Mouse (Mus musculus) spleen, adult 2 months (tissue): Measurements from ENCODE around the gene Zmiz2. TPM values are rescaled to one million over a fixed set of nuclear protein-coding genes. Genes with fewer than 3 reads are reported as not detected.

ENCODE experiments used
- DNase-seq, 2 experiments: peaks; one replicate each; pipeline versions ENCODE4 v3.0.0 to v3.0.0-alpha.2; 2012 to 2021; ENCODE audit warnings: low spot score in 2 of 2, low read depth in 1 of 2
- H3K27ac ChIP-seq: fragments of 200-500 bp; 2 replicates; pipeline ENCODE4 v1.5.1; 2012; ENCODE audit warnings: low read length, inconsistent platforms; ENCODE audit not compliant: insufficient read depth
- H3K27me3 ChIP-seq: fragments of 200-500 bp; 2 replicates; pipeline ENCODE4 v1.6.1; 2012; ENCODE audit warnings: mild to moderate bottlenecking, moderate library complexity, low read length, inconsistent platforms; ENCODE audit not compliant: control insufficient read depth, insufficient read depth
- H3K36me3 ChIP-seq: fragments of 200-500 bp; 2 replicates; pipeline ENCODE4 v1.6.1; 2012; ENCODE audit warnings: mild to moderate bottlenecking, low read length, inconsistent platforms; ENCODE audit not compliant: control insufficient read depth, insufficient read depth
- H3K4me1 ChIP-seq: fragments of 200-500 bp; 2 replicates; pipeline ENCODE4 v1.6.1; 2011; ENCODE audit warnings: inconsistent platforms; ENCODE audit not compliant: control insufficient read depth, insufficient read depth, insufficient read length
- H3K4me3 ChIP-seq: fragments of 200-500 bp; 2 replicates; pipeline ENCODE4 v1.5.1; 2011; ENCODE audit warnings: mild to moderate bottlenecking, inconsistent platforms; ENCODE audit not compliant: insufficient read depth, insufficient read length; ENCODE audit errors: extremely low read depth
- CTCF ChIP-seq: fragments of 200-500 bp; IDR thresholded peaks from 2 replicates; pipeline ENCODE4 v1.5.1; 2011; ENCODE audit warnings: mild to moderate bottlenecking, inconsistent platforms; ENCODE audit not compliant: insufficient read depth, insufficient read length, insufficient replicate concordance; ENCODE audit errors: extremely low read depth
- POLR2A ChIP-seq: fragments of 200-500 bp; IDR thresholded peaks from 2 replicates; pipeline ENCODE4 v1.6.1; 2011; ENCODE audit warnings: low read depth, low read length, inconsistent platforms
- WGBS: fragments of 180-500 bp; shearing (Covaris S2); methylation state at CpG from one replicate; pipeline ENCODE4 v1.1.7; 2018; 5-methylcytosine and 5-hydroxymethylcytosine counted together
- polyA plus RNA-seq: library from polyadenylated mRNA; depleted of rRNA; stranded (reverse); fragments of >200 nt; gene quantifications from 2 replicates; pipeline ENCODE4 v1.2.3, GENCODE M21; 2012; rRNA removed

Zmiz2 gene
- 118 and 142 TPM in 2 replicates for polyA plus RNA-seq

- Histone ChIP-seq H3K27me3 (no peaks in the 10 kb centered on the region), H3K4me3 (peak within 1 kb of the TSS; percentile 95), H3K36me3 (no peaks in the 10 kb centered on the region), H3K4me1 (peaks cover 19% of the 10 kb centered on the region; the same call in 1 of the 2 replicates), H3K27ac (peak within 1 kb of the TSS; percentile 99)
- peak; percentile 83 to 91 for DNase-seq
- WGBS = 5% methylated on average over 56 of the region's 60 CpGs
- TF ChIP-seq POLR2A (peak; percentile 83), CTCF (no peak)
Measured at GRCm38 (mm10) chr11:6388726-6389413, at the start of gene Zmiz2. TSS of gene Zmiz2 (plus strand) at chr11:6389074.

DNA sequence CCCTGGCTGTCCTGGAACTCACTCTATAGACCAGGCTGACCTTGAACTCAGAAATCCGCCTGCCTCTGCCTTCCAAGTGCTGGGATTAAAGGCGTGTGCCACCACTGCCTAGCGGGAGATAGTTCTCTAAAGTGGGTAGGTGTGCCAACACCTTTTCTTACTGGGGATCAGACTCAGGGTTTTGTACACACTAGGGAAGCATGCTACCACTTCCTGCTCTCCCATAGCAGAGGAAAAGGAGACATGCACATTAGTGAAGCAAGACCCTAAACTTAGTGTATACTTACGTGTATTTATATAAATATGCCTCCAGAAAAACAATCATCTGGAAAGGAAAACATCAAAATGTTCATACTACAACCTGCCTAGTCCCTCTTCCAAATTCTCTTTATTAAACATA lies 42.9 kb upstream of the Zmiz2 start:
- Histone ChIP-seq H3K4me1 (no peaks in the 10 kb centered on the region), H3K36me3 (peaks cover 72% of the 10 kb centered on the region), H3K4me3 (no peak overlapping the region), H3K27ac (no peak overlapping the region), H3K27me3 (no peaks in the 10 kb centered on the region)
- WGBS = 91% methylated on average over 4 of the region's 4 CpGs
- DNase-seq = no peak
- TF ChIP-seq POLR2A (no peak), CTCF (no peak)

GRCm38 (mm10) chr11:6346966-6347365 lies 41.9 kb upstream of the Zmiz2 start:
- 95% methylated on average over 7 of the region's 7 CpGs for WGBS
- TF ChIP-seq POLR2A (no peak), CTCF (no peak)
- H3K27me3 ChIP-seq = no peaks in the 10 kb centered on the region

DNA sequence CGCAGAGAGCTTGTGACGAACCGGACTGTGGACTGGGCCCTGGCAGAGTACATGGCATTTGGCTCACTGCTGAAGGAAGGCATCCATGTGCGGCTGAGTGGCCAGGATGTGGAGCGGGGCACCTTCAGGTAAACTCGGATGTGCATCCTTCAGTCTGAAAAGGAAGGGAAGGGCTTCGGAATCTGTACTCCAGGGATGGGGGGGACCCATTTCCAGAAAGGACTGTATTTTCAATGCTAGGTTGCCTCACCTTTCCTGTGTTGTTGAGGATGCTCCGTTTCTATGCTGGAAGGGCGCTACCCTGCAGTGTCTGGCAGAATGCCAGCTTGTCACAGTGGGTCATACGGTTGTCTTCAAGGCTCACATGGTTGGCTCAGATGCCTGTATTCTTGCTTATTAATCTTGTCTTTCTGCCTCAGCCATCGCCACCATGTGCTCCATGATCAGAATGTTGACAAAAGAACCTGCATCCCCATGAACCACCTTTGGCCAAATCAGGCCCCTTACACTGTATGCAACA lies 40.1 kb upstream of the Zmiz2 start:
- no peak for TF ChIP-seq CTCF
- no peak for TF ChIP-seq POLR2A
- Histone ChIP-seq H3K4me3 (no peak overlapping the region), H3K27me3 (no peaks in the 10 kb centered on the region), H3K36me3 (peaks cover 61% of the 10 kb centered on the region), H3K27ac (no peak overlapping the region), H3K4me1 (no peaks in the 10 kb centered on the region)
- no peak for DNase-seq
- 88% methylated on average over 11 of the region's 11 CpGs for WGBS

More at GRCm38 (mm10) chr11:6346966-6347365, 41.9 kb upstream of the Zmiz2 start:
- Histone ChIP-seq H3K4me3 (no peak overlapping the region), H3K36me3 (peaks cover 68% of the 10 kb centered on the region), H3K4me1 (no peaks in the 10 kb centered on the region), H3K27ac (no peak overlapping the region)
- no peak for DNase-seq

DNA sequence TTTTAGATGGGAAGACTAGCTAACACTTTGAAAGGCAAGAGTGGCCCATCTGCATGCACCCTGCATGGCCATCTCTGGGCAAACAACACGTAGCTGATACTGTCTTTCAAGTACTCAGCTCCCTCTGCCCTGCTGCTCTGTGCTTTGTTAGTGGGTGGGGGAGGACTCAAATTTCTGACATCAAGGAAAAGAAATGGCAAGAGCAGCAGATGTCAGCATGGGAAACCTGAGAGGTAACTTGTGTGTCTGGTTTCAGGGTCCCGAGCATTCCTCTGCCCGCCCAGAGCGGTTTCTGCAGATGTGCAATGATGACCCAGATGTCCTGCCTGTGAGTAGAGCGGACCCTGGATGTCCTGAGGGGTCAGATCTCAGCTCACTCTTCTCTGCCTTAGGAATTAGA lies 39.3 kb upstream of the Zmiz2 start:
- TF ChIP-seq POLR2A (no peak), CTCF (no peak)
- H3K27ac ChIP-seq = no peak overlapping the region
- H3K36me3 ChIP-seq = peaks cover 58% of the 10 kb centered on the region
- no peaks in the 10 kb centered on the region for H3K27me3 ChIP-seq
- no peaks in the 10 kb centered on the region for H3K4me1 ChIP-seq
- H3K4me3 ChIP-seq = no peak overlapping the region
- WGBS = 96% methylated on average over 5 of the region's 5 CpGs
- DNase-seq = no peak

DNA sequence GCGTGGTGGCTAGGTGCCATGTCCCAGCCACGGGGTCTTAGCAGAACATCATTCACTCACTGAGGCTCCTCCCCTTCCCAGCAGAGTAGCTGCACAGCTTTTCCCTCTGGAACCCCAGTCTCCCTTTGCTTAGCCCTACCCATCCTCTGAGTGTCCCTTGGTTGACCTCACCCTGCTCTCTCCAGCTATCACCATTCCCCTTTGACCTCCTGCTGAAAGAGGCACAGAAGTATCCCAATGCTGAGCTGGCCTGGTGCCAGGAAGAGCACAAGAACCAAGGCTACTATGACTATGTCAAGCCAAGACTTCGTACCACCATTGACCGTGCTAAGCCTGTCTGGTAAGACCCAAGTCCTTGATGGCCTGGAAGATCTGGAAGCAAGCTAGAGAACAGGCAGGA lies 33.8 kb upstream of the Zmiz2 start:
- peaks cover 36% of the 10 kb centered on the region for H3K36me3 ChIP-seq

More for the DNA sequence above, 33.8 kb upstream of the Zmiz2 start:
- Histone ChIP-seq H3K27ac (no peak overlapping the region), H3K4me3 (no peak overlapping the region), H3K27me3 (no peaks in the 10 kb centered on the region), H3K4me1 (peaks cover 6% of the 10 kb centered on the region; the same call in 1 of the 2 replicates)
- no peak for TF ChIP-seq CTCF
- no peak for TF ChIP-seq POLR2A
- 78% methylated on average over 4 of the region's 4 CpGs for WGBS
- no peak for DNase-seq
